Mouse (Mus musculus): ENCODE measurements around the gene Erich6. TPM values are rescaled to one million over a fixed set of nuclear protein-coding genes. Genes with fewer than 3 reads are reported as not detected.
"Not testable (repeated sequence)": the region's sequence is repeated elsewhere in the genome, so short reads cannot be mapped to it uniquely, and the experiment has no call there.

The Erich6 gene
- polyA plus RNA-seq, 1 experiment from 2014 or later: 0.09 TPM

- Histone ChIP-seq H3K9ac (replicated peaks) (no peak overlapping the region), H3K36me3 (no peaks in the 10 kb centered on the region), H3K4me2 (replicated peaks) (no peak overlapping the region), H3K4me1 (replicated peaks) (no peaks in the 10 kb centered on the region), H3K4me3 (replicated peaks) (no peak overlapping the region), H3K9me3 (no peaks in the 10 kb centered on the region), H3K27me3 (no peaks in the 10 kb centered on the region), H3K27ac (no peak overlapping the region)
- WGBS: 86% methylated on average over 4 of the region's 4 CpGs
- ATAC-seq: no peak
Observed at GRCm38 (mm10) chr3:58624981-58625380, 12.0 kb downstream of the Erich6 start.

GRCm38 (mm10) chr3:58622665-58623394 is 14.2 kb downstream of the Erich6 start:
- no peaks in the 10 kb centered on the region for H3K27me3 ChIP-seq
- no peak overlapping the region for H3K4me3 ChIP-seq (replicated peaks)
- ATAC-seq: no peak
- H3K36me3 ChIP-seq: no peaks in the 10 kb centered on the region
- no peak overlapping the region for H3K9ac ChIP-seq (replicated peaks)
- H3K4me1 ChIP-seq (replicated peaks): no peaks in the 10 kb centered on the region
- 79% methylated on average over 3 of the region's 3 CpGs for WGBS
- H3K9me3 ChIP-seq: no peaks in the 10 kb centered on the region
- H3K4me2 ChIP-seq (replicated peaks): no peak overlapping the region
- no peak overlapping the region for H3K27ac ChIP-seq

DNA sequence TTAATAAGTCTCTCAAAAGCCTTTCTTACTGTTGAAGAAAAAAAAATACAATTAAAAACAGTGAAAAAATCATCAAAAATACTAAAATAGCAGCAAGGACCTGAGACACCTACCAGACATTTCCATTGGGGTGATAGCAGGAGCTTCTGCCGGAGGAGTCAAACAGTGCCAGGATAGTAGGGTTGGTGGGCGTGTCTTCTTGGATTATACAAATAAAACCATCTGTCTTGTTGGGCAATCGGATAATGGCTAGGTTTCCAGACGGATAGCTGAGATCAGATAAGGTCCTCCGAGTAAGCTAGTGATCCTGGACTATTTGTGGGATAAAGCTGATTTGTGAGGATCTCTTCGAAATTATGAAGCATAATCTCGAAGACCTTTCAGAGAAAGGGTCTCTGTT is 15.9 kb downstream of the Erich6 start:
- H3K4me2 ChIP-seq (replicated peaks): no peak overlapping the region
- H3K36me3 ChIP-seq: no peaks in the 10 kb centered on the region
- WGBS: 77% methylated on average over 7 of the region's 7 CpGs
- no peak overlapping the region for H3K9ac ChIP-seq (replicated peaks)
- ATAC-seq: no peak
- H3K27ac ChIP-seq: no peak overlapping the region
- 0 out of 2 replicates have a peak, but pooled peaks cover 5% of the 10 kb centered on the region for H3K4me1 ChIP-seq (replicated peaks)
- no peak overlapping the region for H3K4me3 ChIP-seq (replicated peaks)
- no peaks in the 10 kb centered on the region for H3K27me3 ChIP-seq
- no peaks in the 10 kb centered on the region for H3K9me3 ChIP-seq

DNA sequence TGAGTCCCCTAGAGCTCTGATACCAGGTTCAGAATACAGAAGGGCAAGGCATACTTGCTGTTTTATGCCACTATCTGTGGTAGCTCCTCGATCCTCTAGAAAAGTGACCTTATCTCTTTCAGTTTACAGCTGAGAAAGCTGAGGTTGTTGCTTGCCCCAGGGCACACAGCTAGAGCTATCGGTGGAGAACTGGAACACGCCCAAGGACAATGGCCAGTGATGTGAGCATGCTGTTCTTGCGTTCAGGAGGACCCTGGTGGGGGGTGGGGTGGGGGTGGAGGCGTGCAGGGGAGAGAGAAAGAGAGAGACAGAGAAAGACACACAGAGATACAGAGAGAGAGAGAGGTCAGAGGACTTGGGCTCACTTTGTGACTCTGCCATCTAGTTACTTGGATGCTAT is 27.0 kb downstream of the Erich6 start:
- 0 out of 2 replicates have a peak, but pooled peaks cover 3% of the 10 kb centered on the region for H3K36me3 ChIP-seq
- no peak overlapping the region for H3K9ac ChIP-seq (replicated peaks)
- H3K27ac ChIP-seq: no peak overlapping the region
- no peak for ATAC-seq
- H3K27me3 ChIP-seq: no peaks in the 10 kb centered on the region
- no peaks in the 10 kb centered on the region for H3K4me1 ChIP-seq (replicated peaks)
- H3K4me3 ChIP-seq (replicated peaks): no peak overlapping the region
- H3K4me2 ChIP-seq (replicated peaks): no peak overlapping the region
- WGBS: 78% methylated on average over 5 of the region's 5 CpGs
- H3K9me3 ChIP-seq: peaks cover 2% of the 10 kb centered on the region; the same call in 1 of the 2 replicates

DNA sequence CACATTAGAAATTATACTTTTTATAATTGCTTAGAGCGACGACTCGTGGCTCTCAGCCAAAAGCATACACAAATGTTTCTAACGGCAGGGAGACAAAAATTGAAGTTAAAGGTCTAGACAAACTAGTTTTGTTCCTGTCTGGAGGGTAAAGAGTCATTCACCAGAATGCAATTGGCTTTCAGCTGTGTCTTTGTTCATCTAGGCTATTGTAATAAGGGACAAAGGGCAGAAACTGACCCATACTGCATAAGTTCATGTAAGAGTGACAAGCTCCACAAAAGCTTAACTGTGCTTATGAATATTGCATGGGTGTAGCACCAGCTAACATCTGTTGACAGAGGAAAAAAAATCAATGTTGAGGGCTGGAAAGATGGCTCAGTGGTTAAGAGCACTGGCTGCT is 28.5 kb downstream of the Erich6 start:
- H3K36me3 ChIP-seq: 0 out of 2 replicates have a peak, but pooled peaks cover 3% of the 10 kb centered on the region
- no peaks in the 10 kb centered on the region for H3K27me3 ChIP-seq
- H3K4me1 ChIP-seq (replicated peaks): no peaks in the 10 kb centered on the region
- no peak overlapping the region for H3K4me2 ChIP-seq (replicated peaks)
- H3K27ac ChIP-seq: no peak overlapping the region
- no peak for ATAC-seq
- H3K9me3 ChIP-seq: peaks cover 2% of the 10 kb centered on the region; the same call in 1 of the 2 replicates
- H3K9ac ChIP-seq (replicated peaks): no peak overlapping the region
- no peak overlapping the region for H3K4me3 ChIP-seq (replicated peaks)
- 52% methylated on average over 4 of the region's 4 CpGs for WGBS

DNA sequence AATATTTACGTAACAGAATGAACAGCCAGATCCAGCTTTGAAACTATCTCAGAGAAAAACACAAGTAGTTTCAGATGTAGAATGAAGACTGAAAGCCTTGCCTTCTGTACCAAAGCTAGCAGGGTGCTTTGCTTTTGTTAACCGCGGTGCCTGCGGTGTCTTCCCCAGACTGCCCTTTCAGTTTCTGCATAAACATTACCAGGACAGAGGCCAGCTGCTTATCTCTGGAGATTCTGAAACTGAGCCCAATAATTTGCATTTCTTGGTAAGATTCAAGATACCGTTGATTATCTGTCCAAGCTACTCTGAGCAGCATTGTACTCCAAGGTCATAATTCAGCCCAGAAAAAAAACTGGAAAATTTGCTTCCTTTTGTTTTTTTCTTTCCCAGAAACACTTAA is 43.4 kb downstream of the Erich6 start:
- H3K4me2 ChIP-seq (replicated peaks): no peak overlapping the region

DNA sequence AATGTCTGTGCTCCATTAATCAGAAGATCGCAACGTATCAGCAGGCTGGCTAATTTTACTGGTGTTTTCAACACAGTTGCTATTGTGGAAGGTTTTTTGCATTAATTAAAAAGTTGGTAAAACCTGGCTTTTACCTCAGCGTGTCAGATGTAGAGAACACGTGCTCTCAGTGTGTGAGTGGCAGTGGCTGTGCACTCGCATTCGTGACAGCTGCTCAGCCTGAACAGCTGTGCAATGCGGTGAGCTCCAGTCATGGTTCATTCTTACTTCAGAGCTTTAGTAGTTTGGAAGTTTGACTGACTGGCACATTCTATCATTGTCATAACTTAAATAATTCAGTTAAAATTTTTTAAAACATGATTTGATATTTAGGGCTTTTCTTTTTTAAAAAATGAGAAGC is 44.3 kb downstream of the Erich6 start:
- H3K27ac ChIP-seq; H3K4me2 ChIP-seq (replicated peaks); H3K27me3 ChIP-seq; H3K4me1 ChIP-seq (replicated peaks); ATAC-seq; H3K9ac ChIP-seq (replicated peaks); H3K4me3 ChIP-seq (replicated peaks); H3K9me3 ChIP-seq: not testable (repeated sequence)
- peaks cover 40% of the 10 kb centered on the region for H3K36me3 ChIP-seq
- WGBS: 84% methylated on average over 7 of the region's 7 CpGs

More for the DNA sequence above, 43.4 kb downstream of the Erich6 start:
- 0 out of 2 replicates have a peak, but pooled peaks cover 3% of the 10 kb centered on the region for H3K4me1 ChIP-seq (replicated peaks)
- no peak overlapping the region for H3K4me3 ChIP-seq (replicated peaks)
- no peaks in the 10 kb centered on the region for H3K9me3 ChIP-seq
- no peaks in the 10 kb centered on the region for H3K27me3 ChIP-seq
- WGBS: 36% methylated on average over 5 of the region's 5 CpGs
- H3K27ac ChIP-seq: no peak overlapping the region
- H3K9ac ChIP-seq (replicated peaks): no peak overlapping the region
- ATAC-seq: no peak
- peaks cover 40% of the 10 kb centered on the region for H3K36me3 ChIP-seq

GRCm38 (mm10) chr3:58590544-58590943 is 46.5 kb downstream of the Erich6 start:
- peaks cover 48% of the 10 kb centered on the region for H3K36me3 ChIP-seq
- H3K4me3 ChIP-seq (replicated peaks); H3K27ac ChIP-seq; H3K9ac ChIP-seq (replicated peaks); H3K4me1 ChIP-seq (replicated peaks); H3K4me2 ChIP-seq (replicated peaks); H3K9me3 ChIP-seq; H3K27me3 ChIP-seq; ATAC-seq: not testable (repeated sequence)
- 95% methylated on average over 4 of the region's 4 CpGs for WGBS

DNA sequence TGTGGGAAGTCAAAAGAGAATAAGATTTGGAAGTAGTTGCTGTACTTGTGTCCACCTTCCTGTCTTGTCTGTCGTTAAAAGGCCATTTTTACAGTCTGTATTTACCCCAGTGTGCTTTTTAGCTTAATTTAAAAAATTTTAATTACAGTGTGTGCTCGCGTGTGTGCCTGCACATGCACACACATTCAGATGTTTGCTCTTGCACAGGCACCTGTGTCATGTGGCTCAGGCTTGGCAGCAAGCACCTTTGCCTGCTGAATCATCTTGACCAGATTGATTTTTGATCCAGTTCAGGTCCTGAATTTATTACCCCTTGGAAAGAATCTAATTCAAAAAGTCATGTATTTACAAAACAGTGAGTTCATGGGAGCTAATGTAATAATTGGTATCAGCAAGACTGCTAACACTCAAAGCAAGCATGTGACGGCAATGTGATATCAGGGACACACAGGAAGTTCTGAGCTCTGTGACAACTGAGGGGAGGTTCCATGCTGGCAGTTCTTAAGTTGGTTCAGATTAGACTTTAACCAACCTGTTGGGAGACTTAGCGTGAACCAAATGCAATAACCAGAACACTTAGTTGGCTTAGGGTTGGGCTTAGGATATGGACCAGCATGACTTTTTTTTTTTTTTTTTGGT is 54.1 kb downstream of the Erich6 start:
- Histone ChIP-seq H3K27me3 (no peaks in the 10 kb centered on the region), H3K9me3 (no peaks in the 10 kb centered on the region), H3K4me3 (replicated peaks) (no peak overlapping the region), H3K27ac (no peak overlapping the region), H3K9ac (replicated peaks) (no peak overlapping the region), H3K36me3 (peaks cover 31% of the 10 kb centered on the region), H3K4me2 (replicated peaks) (no peak overlapping the region), H3K4me1 (replicated peaks) (peaks cover 28% of the 10 kb centered on the region)
- no peak for ATAC-seq
- WGBS: 93% methylated on average over 5 of the region's 5 CpGs

DNA sequence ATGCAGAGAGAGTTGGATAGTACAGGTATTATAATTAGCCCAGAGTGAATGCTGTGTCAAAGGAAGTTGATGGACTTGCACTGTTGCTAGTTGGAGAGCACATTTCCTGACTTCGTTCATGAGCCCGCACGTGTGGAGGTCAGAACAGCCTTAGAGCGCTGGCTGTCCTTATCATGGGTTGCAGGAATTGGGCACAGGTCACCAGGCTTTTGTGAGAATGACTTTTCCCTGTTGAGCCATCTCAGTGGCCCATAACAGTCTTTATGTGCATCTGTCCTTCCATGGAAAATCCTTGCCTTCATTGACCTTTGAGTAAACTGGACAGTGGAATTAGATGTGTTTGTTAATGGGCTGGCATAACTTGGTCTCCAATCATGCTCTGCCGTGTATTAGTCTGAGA is 54.7 kb downstream of the Erich6 start:
- Histone ChIP-seq H3K4me1 (replicated peaks) (peaks cover 31% of the 10 kb centered on the region), H3K4me3 (replicated peaks) (no peak overlapping the region), H3K9me3 (no peaks in the 10 kb centered on the region), H3K4me2 (replicated peaks) (no peak overlapping the region), H3K27ac (no peak overlapping the region), H3K9ac (replicated peaks) (no peak overlapping the region), H3K27me3 (no peaks in the 10 kb centered on the region), H3K36me3 (peaks cover 25% of the 10 kb centered on the region)
- WGBS: 88% methylated on average over 5 of the region's 5 CpGs
- no peak for ATAC-seq

GRCm38 (mm10) chr3:58581530-58581929 is 55.5 kb downstream of the Erich6 start:
- no peak overlapping the region for H3K9ac ChIP-seq (replicated peaks)
- no peak overlapping the region for H3K4me2 ChIP-seq (replicated peaks)
- 93% methylated on average over 4 of the region's 4 CpGs for WGBS
- peaks cover 31% of the 10 kb centered on the region for H3K4me1 ChIP-seq (replicated peaks)
- H3K9me3 ChIP-seq: no peaks in the 10 kb centered on the region
- H3K27me3 ChIP-seq: no peaks in the 10 kb centered on the region
- H3K36me3 ChIP-seq: peaks cover 20% of the 10 kb centered on the region
- no peak overlapping the region for H3K4me3 ChIP-seq (replicated peaks)
- ATAC-seq: no peak
- no peak overlapping the region for H3K27ac ChIP-seq

DNA sequence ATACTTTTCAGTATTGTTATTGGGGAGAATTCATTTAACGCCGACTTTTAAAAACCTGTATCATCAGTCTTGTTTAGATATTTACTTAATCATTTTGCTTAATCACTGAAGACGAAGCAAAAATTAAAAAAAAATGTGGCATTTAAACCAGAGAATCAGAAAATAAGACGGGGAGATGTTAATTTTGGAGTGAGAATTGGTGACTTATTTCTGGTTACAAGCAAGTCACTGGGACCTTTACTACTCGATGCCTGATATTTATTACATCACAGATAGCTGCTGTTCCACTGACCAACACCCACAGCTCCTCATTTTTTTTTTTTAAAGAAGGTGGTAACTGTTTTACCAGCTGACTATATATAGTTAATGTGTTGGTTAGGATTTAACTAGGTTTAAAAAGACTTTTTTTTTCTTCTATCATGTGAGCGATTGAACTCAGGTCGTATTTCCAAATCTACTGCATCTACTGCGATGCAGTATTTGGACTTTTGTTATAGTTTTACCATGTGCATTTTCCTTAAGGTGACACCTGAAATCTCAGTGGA is 59.4 kb downstream of the Erich6 start:
- peaks cover 13% of the 10 kb centered on the region for H3K36me3 ChIP-seq
- no peaks in the 10 kb centered on the region for H3K27me3 ChIP-seq
- peak overlapping the region; percentile 61 for H3K4me2 ChIP-seq (replicated peaks)
- H3K27ac ChIP-seq: peak overlapping the region; percentile 99
- peaks cover 34% of the 10 kb centered on the region for H3K4me1 ChIP-seq (replicated peaks)
- peak overlapping the region; percentile 81 for H3K4me3 ChIP-seq (replicated peaks)
- no peaks in the 10 kb centered on the region for H3K9me3 ChIP-seq
- H3K9ac ChIP-seq (replicated peaks): peak overlapping the region; percentile 99
- 23% methylated on average over 8 of the region's 8 CpGs for WGBS
- ATAC-seq: no peak
